Mouse (Mus musculus) NIH3T3 (cell line): Measurements from ENCODE around the gene Fzd9.
"Not testable (repeated sequence)": the region's sequence is repeated elsewhere in the genome, so short reads cannot be mapped to it uniquely, and the experiment has no call there.

Source experiments
- DNase-seq: peaks from one replicate; pipeline ENCODE4 v3.0.0-alpha.2; 2012; ENCODE audit warnings: low read depth

Gene Fzd9

DNA sequence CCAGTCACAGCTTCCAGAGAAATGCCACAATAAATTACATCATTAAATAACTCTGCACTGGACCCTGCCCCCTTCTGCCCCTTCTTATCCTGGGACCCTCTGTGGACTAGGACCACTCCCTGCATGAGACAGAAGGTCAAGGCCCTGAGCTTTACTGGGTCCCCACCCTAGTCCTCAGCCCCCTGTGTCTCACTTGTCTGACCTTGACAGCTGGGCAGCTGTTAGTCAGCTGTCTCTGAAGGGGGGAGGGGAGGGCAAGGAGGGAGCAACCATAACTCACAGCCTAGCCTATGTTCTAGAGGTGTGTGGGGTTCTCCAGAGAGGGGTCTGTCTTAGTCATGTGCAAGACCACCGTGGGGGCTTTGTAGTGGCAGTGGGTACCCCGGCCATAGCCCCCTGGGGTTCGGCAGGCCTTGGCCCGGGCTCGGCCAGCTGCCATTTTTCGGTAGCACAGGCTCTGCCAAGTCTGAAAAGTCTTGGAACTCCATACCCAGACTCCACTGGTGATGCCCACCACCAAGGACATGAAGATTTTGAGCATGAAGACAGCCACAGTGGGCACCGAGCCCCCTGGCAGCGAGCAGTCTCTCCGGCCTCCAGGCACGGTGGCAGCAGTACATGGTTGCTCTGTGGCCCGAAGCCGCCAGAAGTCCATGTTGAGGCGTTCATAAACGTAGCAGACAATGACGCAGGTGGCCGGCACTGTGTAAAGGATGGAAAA, 1.9 kb downstream of the Fzd9 start:
- DNase-seq = no peak

DNA sequence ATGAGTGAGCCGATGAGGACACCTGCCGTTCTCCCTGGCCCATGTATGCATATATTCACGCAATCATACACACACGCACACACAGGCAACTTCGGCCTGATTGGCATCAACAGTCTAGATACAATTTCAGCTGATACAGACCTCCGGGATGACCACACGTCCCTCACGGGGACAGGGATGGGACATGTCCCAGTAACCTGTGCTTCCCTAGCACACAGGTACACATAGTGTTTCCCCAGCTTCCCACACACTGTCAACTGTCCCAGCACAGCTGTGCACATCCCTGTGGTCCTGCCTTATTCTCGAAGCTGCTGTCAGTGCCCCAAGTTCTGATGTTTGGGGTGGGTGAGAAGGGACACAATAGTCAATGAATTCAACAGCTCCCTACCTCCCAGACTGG, 3.7 kb downstream of the Fzd9 start:
- no peak for DNase-seq

DNA sequence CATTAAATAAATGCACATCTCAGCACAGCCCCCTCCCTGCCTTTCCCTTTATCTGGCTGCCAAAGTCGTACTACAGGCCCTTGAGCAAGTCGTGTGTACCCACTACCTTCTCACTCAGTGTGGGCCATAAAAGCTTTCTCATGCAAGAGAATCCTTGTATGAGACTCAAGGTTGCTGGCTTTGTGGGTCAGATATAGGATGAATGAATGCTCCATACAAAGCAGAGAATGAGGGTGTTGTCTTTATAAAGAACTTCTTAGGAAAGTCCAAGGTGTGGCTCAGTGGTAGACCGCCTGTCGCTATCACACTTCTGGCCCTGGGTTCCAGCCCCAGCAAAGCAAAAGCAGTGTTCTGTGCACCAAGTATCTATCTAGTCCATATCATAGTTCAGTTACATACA, 4.5 kb downstream of the Fzd9 start:
- DNase-seq = no peak

DNA sequence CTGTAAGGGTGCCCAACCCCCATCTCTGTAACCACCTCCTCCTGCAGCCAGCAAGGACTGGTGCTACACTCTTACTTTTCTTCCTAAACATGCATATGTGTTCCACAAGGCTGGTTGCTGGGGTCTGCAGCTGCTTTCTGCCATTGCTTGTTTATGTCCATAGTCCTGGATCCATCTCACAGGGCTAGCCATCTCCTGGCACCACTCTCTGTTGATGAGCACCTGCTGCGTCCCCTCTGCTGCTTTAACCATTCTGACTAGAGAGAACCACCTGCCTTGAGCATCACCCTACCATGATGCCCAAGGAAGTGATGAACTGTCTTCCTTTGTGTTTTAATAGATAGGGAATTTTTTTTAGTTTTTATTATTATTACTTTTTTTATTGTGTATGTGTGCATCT, 7.9 kb downstream of the Fzd9 start:
- DNase-seq = no peak

DNA sequence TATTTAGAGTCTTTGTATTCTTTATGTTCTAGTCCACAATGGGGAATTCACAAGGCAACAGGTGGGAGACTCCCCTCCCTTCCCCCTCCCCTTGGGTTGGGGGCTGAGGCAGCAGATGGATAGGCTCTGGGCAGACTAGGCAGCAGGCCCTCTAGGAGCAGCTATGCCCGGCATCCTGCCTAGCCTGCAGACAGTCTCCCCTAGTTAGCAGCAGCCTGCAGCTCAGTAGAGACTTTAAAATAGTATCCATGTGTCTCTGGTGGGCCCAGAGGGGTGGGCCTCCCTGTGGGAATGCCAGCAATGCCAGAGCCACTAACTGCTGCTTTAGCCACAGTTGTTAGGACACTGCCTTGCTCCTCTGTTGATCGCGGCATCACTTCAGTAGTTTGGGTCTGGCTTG, 8.4 kb downstream of the Fzd9 start:
- no peak for DNase-seq

DNA sequence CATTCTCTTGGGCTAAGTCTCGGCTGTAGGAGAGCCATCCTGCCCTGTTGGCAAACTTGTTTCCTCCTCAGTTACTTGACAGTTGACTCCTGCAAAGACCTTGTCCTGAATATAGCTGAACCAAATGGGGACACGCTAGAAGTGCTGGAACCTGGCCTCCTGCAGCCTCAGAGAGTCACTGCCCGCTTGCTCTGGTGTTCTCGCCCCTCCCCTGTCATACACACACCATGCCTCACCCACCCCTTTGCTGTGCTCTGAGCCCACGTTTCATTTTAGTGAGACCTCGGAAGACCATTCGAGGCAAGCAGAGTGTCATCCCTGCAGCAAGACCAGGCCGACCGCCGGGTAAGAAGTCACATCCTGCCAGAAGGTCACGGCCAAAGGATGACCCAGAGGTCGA, 8.9 kb downstream of the Fzd9 start:
- no peak for DNase-seq

DNA sequence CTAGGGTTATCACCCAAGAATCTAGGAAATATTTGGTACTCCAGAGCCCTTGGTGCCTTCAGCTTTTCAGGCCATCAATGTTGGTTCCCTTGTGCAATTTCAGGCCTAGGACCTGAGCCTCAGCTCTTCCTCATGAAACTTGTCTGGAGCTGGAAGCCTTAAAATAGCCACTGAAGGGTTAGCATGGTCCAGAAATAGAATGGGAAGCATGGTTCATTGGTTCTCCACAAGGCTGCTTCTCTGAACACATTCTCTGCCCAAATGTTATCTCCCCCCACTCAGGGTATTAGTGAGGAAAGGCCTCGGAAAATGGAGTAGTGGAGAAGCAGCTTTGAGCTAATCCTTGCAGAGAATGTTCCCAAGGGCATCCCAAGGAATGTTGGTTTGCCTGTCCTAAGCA, 9.6 kb downstream of the Fzd9 start:
- no peak for DNase-seq

DNA sequence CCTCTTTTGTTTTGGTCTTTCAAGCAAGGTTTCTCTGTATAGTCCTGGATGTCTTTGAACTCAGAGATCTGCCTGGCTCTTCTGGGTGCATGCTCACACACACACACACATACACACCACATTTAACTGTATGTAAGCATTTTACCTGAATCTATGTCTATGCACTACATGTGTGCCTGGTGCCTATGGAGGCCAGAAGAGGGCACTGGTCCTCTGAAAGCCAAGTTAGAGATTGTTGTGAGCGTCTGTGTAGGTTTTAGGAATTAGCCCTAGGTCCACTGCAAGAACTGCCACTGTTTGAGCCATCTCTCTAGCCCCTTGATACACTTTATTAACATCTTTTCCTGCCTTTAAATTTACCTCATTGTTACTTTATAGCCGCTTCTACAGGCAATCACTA, 12.2 kb downstream of the Fzd9 start:
- DNase-seq = no peak

DNA sequence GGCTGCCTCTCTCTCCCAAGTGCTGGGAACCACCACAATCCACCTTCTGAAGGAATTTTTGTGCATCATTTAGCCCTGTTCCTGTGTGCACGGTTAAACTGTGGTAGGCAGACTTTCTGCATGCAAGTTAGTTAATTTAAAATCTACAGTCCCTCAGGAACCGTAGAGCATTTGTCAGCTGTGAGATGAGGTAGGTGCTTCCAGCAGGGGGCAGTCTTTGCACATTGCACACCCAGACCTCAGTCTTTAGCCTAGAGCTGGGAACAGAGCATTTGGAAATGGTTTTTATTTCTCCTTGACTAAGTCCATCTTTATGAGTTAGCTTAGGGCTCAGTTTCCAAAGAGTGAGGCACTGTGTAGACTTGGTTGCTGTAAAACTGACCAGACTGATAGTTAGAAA, 14.5 kb downstream of the Fzd9 start:
- DNase-seq = peak; percentile 81

DNA sequence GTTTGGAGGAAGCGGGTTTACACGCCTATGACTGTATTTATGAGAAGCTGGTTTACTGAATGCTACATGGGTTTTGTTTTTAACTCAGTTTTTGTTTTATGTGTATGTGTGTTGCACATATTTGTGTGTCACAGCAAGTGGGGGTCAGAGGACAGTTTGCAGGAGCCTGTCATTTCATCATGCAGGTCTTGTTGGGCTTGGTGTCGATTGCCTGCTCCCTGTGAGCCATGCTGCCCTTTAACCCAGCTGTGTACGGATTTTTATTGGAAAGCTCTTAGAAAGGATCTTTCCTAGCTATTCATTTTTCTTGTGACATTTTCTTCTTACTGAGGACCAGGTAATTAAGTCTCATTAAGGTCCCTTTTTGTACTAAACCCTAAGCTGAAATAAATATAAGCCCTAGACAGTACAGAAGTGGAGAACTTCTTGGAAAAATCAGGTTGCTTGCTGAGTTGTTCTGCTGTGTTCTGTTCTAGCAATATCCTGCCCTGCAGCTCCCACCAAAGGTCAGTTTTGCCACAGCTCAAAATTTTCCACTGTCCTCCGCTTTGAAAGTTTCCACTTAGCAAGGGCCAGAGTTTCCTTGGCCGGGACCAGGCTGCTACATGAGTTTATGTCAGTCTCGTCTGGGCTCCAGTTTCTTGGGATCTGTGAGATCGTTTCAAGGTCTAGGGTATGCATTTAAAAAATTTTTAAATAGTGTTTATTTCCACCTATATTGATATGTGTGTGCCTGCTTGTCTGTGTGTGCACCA, 17.7 kb downstream of the Fzd9 start:
- DNase-seq = no peak

DNA sequence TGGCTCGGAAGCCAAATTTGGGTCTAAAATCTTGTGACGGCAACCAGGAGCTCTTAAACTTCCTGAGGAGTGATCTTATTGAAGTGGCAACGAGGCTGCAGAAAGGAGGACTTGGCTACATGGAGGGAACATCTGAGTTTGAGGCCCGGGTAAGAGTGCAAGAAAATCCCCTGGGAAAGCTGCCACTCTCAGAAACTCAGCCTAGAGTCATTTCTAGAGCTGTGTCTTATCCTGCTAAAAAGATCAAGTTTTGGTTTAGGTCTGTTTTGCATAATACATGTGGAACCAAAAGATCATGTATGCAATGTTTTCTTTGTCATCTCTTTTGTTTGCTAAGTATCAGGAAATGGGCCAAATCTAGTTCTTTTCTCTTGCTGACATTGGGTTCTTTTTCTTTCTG, 20.8 kb downstream of the Fzd9 start:
- no peak for DNase-seq

DNA sequence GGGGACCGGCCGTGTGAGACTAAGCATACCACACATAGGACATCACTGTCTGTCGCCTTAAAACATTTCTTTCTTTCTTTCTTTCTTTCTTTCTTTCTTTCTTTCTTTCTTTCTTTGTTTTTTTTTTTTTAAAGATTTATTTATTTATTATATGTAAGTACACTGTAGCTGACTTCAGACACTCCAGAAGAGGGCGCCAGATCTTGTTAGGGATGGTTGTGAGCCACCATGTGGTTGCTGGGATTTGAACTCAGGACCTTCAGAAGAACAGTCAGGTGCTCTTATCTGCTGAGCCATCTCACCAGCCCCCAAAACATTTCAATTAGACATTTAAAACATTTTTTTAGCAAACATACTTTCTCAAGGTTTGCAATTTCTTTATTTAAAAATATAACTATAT, 25.2 kb downstream of the Fzd9 start:
- DNase-seq = not testable (repeated sequence)

DNA sequence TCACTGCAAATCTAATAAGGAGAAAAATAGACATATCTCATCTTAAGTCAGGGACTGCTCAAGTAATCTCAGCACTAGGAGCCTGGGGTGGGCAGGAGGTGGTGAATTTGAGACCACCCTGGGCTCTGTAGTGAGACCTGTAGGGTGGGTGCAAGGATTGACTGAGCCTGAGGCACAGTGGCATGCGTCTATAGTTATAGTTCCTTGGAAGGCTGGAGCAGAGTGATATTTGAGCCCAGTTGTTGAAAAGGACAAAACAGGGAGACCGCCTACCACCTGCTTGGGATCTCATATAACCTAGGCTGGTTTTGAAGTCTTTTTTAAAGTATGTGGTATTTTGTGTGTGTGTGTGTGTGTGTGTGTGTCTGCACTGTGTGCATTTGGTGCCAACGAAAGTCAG, 26.9 kb downstream of the Fzd9 start:
- no peak for DNase-seq

DNA sequence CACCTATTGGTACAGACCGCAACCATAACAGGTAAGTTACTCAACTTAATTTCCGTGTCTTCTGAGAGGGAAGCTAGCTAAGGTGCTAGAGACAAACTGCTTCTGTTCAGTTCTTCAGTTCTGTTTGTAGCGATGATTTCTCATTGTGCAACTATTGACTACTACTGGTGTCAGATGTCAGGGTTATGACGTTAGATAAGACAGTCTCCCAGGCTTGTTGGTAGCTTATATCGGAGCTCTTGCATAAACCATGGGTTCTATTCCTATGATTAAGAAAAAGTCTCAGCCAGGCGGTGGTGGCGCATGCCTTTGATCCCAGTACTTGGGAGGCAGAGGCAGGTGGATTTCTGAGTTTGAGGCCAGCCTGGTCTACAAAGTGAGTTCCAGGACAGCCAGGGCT, 29.0 kb downstream of the Fzd9 start:
- DNase-seq = no peak

DNA sequence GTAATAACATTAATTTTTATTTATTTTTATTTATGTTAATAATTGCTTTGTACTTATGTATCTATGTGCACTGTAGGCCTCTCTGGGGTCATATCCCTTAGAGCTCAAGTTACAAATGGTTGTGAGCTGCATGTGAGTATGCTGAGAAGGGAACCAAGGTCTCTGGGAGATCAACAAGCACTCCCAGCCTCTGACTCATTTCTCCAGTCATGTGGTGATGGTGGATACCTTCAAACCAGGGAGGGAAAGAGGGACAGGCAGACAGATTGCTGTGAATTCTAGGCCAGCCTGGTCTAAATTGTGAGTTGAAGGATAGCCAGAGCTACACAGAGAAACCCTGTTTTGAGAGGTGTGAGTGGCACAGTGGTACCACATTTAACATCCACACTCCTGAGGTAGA, 30.1 kb downstream of the Fzd9 start:
- DNase-seq = peak; percentile 58

DNA sequence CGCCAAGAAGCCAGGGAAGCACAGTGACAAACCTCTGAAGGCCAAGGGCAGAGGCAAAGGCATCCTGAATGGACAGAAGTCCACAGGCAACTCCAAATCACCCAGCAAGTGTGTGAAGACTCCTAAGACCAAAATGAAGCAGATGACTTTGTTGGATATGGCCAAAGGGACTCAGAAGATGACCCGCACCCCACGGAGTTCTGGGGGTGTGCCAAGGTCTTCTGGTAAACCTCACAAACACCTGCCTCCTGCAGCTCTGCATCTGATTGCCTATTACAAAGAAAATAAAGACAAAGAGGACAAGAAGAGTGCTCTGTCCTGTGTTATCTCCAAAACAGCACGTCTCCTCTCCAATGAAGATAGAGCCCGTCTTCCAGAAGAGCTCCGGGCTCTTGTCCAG, 34.2 kb downstream of the Fzd9 start:
- DNase-seq = no peak

DNA sequence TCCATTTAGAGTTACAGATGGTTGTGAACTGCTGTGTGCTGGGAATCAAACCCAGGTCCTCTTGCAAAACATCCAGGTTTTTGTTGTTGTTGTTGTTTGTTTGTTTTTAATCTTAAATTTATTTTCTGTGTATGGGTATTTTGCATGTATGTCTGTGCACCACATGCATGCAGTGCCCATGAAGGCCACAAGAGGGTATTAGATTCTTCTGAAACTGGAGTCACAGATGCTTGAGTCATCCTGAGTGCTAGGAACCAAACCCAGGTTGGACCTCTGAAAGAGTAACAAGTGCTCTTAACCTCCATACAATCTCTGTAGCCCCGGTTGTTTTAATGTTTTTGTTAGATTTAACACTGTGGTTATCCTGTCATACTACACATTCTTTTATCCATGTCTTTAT, 42.8 kb downstream of the Fzd9 start:
- DNase-seq = peak; percentile 34

DNA sequence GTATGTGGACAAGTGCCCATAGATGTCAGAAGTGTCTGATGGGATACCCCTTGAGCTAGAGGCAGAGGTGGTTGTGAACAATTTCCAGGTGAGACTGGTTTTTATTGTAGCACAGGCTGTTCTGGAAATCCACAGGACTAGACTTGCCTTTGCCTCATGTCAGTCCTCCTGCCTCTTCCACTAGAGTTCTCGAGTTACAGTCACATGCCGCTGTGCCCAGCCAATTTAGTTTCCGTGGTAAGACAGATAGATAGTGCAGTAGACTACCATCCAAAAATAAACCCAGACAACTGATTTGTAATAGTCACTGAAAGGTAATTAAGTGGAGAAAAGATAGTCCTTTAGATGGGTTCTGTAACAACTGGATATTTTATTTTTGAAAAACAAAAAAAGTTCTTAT, 48.3 kb downstream of the Fzd9 start:
- peak; percentile 44 for DNase-seq
